Mouse (Mus musculus) T-cell, adult 2 months (primary cell): ENCODE results near the gene Sema4g.

Experiments used
- DNase-seq: peaks from one replicate; pipeline ENCODE4 v3.0.0; 2022; ENCODE audit warnings: low spot score

Sema4g gene

GRCm38 (mm10) chr19:45003740-45004516 is 15.0 kb downstream of the Sema4g start:
- no peak for DNase-seq

- no peak for DNase-seq
These were observed 16.5 kb downstream of the Sema4g start, which contains the start of gene Twnk for GRCm38 (mm10) chr19:45005444-45005843. Gene Twnk (plus strand): TSS chr19:45005663.

GRCm38 (mm10) chr19:45005957-45006712 is 17.2 kb downstream of the Sema4g start, which contains the start of gene Mrpl43:
Gene Mrpl43 (minus strand): TSS chr19:45006442.
- DNase-seq = peak; percentile 96

GRCm38 (mm10) chr19:45007021-45007420 is 18.1 kb downstream of the Sema4g start:
- DNase-seq = no peak

DNA sequence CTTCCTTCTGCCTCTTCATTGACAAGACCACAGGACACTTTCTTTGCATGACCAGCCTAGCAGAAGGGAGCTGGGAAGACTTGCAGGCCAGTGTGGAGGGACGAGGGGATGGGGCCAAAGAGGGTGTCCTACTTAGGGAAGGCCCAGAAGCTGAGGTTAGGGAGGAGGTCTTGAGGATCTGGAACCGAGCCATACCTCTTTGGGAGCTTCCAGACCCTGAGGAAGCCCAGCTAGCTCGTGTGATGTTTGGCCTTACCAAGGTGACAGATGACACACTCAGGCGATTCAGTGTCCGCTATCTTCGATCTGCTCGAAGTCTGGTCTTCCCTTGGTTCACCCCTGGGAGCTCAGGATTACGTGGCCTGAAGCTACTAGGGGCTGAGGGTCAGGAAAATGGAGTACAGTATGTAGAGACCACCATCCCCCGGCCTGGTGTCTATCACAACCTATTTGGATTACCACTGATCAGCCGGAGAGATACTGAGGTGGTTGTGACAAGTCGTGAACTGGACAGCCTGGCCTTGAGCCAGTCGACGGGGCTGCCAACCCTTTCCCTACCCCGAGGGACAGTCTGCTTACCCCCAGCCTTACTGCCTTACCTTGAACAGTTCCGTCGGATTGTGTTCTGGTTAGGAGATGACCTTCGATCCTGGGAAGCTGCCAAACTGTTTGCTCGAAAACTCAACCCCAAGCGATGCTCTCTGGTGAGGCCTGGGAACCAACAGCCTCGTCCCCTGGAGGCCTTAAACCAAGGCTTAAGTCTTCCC is 18.7 kb downstream of the Sema4g start:
- no peak for DNase-seq

DNA sequence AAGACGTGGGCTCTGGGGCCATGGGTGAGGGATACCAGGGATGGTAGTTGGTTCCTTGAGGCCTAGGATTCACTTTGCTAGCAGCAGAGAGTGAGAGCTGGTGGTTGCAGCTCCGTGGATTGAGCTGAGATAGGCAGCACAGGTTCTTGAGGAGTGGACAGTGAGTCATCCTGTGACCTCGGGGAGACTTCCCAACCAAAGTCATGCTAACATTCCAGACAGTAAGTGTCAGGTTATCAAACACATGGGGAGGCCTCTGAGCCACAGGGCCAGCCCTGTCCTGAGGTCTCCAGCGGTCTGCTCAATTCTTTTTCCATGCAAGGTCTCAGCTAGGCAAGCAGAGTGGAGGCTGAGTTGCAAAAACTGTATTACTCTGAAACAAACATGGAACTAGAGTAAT is 21.7 kb downstream of the Sema4g start:
- no peak for DNase-seq

DNA sequence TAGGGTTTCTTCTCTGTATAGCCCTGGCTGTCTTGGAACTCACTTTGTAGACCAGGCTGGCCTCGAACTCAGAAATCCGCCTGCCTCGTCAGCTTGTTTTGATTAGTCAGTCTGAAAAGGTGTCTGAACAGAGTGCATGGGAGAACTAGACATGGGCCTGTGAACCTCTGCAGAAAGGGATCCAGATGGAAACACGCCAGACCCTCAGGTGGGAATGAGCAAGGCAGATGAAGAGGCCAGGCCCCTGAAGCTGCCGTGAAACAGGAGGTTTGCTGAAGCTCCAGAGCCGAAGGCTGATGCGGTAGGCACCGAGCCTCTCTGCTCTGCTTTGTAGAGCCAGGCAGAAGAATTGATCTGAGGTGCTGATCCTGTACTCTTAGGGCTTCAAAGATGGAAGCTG is 23.3 kb downstream of the Sema4g start:
- no peak for DNase-seq

- DNase-seq = no peak
These were observed 23.7 kb downstream of the Sema4g start for GRCm38 (mm10) chr19:45012636-45013035.

DNA sequence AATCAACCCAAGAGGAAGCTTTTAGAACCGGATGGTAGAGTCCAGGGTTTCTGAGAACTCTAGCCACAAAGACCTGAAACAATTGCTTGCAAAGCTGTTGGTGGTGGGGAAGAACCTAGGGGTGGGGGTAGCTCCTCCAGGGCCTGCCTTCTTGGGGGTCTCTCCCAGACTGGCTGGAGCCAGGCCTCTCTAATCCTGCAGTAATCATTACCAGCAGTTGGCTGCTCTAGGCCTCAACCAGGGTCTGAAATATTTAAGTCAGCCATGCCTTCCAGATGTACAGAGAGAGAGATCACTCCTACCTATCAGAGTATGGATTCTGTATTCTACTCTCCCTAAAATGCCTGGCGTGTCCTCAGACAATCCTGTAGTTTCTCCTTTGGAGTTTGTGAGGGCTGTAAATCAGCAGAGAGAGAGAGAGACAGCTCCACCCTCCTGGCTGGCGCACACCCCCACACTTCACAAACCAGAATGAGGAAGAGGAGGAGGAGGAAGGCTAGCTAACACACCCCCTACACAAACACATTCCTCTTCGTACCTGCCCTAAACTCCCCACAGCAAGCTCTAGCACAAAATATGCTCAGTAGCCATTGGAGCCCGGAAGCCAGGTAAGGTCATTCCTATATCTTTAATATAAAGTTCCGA is 24.8 kb downstream of the Sema4g start:
- DNase-seq = no peak

GRCm38 (mm10) chr19:45014335-45014971 is 25.6 kb downstream of the Sema4g start, which contains the start of gene Lzts2:
Gene Lzts2 (plus strand): TSS chr19:45014414.
- DNase-seq = no peak

- no peak for DNase-seq
These were observed 26.1 kb downstream of the Sema4g start for GRCm38 (mm10) chr19:45014981-45015402.

DNA sequence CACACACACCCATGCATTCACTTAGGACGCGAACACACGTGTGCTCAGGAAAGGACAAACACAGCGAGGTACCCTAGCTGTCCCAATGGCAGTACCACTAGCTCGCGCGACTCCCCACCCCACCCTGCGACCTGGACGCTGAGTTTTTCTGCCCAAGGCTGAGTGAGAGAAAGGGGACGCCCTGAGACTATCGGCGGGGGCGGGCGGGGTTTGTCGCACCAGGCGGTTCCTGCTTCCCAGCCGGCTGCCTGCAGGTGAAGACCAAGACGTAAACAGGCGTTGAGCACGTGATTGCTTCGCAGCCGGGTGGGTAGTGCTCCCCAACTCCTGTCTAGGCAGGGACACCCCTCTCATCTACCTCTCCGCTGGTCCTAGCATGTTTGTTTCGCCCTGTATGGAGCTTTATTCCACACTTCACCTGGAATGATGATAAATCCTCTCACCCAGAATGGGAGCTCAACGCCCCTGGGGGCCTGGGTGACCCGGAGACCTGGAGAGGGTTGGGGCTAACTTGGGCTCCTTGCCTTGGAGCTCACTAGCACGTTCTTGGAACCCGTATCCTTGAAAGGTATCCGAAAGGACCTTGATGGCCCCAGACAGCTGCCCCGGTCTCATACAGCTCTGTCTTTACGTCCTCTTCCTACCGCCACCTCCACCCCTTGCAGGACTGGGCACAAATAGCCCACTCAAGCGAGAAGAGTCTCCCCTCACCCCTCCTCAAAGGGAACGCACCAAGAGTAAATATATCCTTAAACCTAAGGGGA is 26.8 kb downstream of the Sema4g start:
- DNase-seq = peak; percentile 71

DNA sequence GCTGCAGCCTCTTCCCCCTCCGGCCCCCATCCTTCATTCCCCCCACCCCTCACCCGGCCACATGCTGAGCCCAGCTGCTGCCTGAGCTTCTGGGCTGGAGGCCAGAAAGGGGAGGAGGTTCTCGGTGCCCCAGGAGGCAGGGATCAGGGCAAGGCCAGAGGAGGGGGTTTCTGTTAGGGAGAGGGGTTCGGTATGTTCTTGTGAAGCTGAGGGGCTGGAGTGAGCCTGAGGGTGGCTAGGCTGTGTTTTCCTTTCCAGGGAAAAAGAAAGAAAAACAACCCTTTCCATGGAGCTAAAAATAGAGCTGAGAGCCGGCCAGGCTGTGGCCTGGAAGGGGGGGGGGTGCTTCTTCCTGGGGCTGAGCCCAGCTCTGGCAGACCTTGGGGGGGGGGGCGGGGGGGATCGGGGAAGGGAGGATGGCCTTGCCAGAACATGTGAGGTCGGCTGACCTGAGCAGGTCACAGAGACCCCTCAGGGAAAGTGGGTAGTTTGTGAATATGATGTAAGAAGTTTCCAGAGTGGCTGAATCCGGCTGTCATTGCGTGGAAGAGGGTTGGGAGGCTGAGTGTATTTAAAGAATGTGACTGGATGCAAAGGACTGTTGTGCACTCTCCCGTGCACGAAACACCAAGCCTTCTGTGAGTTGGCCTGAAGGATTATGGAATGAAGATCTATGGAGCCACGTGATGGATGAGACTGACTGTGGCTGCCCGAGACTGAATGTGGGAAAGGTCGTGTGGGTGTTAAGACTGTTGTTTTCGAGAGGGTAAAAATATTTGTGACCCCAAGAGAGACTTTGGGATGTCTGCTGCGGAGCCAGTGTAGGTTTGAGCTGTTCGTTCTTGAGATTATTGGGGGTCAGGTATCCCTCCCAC is 27.7 kb downstream of the Sema4g start:
- no peak for DNase-seq

- DNase-seq = no peak
These were observed 28.4 kb downstream of the Sema4g start for GRCm38 (mm10) chr19:45017216-45017771.

DNA sequence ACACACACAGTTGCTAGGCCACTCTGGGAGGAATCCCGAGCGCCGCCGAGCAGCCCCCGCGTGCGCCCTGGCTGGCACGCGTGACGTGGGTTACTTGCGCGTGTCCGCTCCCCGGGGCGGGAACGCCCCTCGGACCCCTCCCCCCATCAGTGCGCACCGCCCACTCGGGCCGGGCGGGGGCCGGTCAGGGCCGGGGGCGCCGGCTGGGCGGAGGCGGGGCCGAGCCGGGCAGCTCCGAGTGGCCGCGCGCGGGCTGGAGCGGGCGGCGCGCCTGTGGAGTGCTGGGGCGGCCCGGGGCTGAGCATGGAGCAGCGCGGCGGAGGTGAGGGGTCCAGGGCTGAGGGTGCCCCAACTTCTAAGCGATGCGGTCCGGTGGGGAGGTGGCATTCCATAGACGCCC is 29.0 kb downstream of the Sema4g start:
- DNase-seq = peak; percentile 24

- DNase-seq = no peak
These were observed 29.5 kb downstream of the Sema4g start for GRCm38 (mm10) chr19:45018351-45018831.

DNA sequence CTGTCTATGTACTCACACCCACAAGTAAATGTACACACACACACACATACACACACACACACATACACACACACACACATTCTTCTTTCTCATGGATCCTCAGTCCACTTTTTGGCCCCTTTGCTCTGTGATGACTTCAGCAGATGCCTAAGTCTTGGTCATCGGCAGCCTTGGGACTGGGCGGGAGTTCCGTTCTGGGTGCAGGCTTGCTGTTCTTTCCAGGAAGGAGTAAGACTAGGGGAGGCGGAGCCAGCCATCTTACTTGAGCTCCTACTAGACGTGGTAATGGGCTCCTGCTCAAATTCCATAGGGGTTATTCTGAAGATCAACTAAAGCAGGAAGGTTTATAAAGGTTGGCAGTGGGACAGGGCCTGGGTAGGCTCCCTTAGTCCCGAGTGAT is 31.4 kb downstream of the Sema4g start:
- no peak for DNase-seq

DNA sequence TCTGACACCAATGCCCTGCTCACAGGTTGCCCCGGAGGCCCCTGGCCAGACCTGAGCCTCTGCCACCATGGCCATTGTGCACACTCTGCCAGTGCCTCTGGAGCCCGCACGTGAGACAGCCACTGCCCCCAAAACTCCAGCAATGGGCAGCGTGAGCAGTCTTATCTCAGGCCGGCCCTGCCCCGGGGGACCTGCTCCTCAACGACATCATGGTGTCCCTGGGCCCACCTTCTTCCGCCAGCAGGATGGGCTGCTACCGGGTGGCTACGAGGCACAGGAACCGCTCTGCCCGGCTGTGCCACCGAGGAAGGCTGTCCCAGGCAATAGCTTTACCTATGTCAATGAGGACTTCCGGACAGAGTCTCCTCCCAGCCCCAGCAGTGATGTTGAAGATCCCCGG is 32.5 kb downstream of the Sema4g start:
- DNase-seq = no peak

DNA sequence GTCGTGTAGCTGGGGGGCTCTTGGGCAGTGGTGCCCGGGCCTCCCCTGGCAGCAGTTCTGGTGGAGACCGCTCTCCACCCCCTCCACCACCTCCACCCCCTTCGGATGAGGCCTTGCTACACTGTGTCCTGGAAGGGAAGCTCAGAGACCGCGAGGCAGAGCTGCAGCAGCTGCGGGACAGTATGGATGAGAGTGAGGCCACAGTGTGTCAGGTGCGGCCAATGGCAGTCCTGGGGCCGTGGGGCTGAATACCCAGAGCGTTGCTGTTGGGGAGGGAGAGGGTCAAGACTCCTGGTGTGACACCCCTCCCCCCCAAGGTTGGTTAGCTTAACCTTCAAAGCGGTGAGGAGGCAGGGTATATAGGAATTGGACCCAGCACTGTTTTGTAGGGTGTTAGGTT is 35.1 kb downstream of the Sema4g start:
- no peak for DNase-seq
